In the genomic region with DNA sequence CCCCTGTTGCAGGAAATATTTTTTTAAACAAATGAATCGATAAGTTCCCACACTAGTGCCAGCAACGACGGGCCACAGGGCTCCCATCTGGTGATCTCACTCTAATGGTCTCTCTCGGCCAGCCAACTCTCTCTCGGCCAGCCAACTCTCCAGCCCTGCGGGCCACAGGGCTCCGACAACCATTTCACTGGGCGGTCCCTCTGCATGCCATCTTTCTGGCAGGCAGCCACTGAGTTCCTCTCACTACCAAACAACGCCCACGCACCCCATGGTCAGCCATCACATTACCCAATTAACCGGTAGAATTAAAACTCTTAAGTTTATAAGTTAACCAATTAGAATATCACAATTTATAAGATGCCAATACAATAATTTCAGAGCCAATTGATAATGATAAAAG, we compare ENCODE assay signal across 34 mouse cellular contexts. TPM values are rescaled to one million over a fixed set of nuclear protein-coding genes. Genes with fewer than 3 reads are reported as not detected.
A peak's percentile ranks its signal among the peaks of the same experiment; 100 is the strongest.
DNase-seq lines count a peak whose midpoint lies in the region; ATAC-seq and TF ChIP-seq lines count a peak whose summit lies in the region.
"Had no signal": no experiment of that assay in that cellular context is flagged by ENCODE, and none has a peak within 500 bp of the region (broad histone marks: within the 10 kb centered on the region; RNA-seq: fewer than 3 reads in every experiment).

No protein-coding gene starts in this region.

- no peak overlapping the region for H3K4me3 ChIP-seq in cerebellum, adult 2 months (replicated peaks; ENCODE audit: insufficient read depth, low read depth, low read length)
- H3K4me3 ChIP-seq: embryonic facial prominence, embryonic 13.5 days; forebrain, embryonic 10.5 days; gastrocnemius, adult 2 months; heart, adult 2 months; heart, embryonic 13.5 days; hindbrain, embryonic 10.5 days; hindbrain, embryonic 15.5 days; limb, embryonic 13.5 days; lung, embryonic 15.5 days; megakaryocyte, embryonic 14.5 days; midbrain, embryonic 12.5 days; myocyte; neural tube, embryonic 13.5 days; stomach, embryonic 15.5 days had no signal

- no peak for TF ChIP-seq CTCF in cerebellum, adult 2 months (IDR thresholded peaks at IDR 0.05; ENCODE audit: borderline replicate concordance, insufficient read depth, low read depth, low read length)

- H3K27me3 ChIP-seq in cerebellum, adult 2 months (ENCODE audit: control insufficient read depth, insufficient read depth, low read length), result no peaks in the 10 kb centered on the region
- H3K27me3 ChIP-seq: embryonic facial prominence, embryonic 13.5 days; hindbrain, embryonic 15.5 days; limb, embryonic 13.5 days; lung, embryonic 15.5 days; midbrain, embryonic 12.5 days; neural tube, embryonic 13.5 days; stomach, embryonic 15.5 days had no signal

- TF ChIP-seq POLR2A in cerebellum, adult 2 months (IDR thresholded peaks at IDR 0.05; ENCODE audit: borderline replicate concordance, insufficient read depth, low read length), result no peak

- DNase-seq in cerebellum, adult 11-12 months, result peak; percentile 67
- peak; percentile 47 for DNase-seq in ovary, postnatal 36 days (ENCODE audit: low spot score)
- no peak for DNase-seq in ovary, adult 18-20 months (ENCODE audit: low spot score)
- DNase-seq in cerebellum, adult 2 months, result peak; percentile 45 to 72
- DNase-seq in cerebellum, postnatal 25 days, result peak; percentile 67 to 78
- no peak for DNase-seq in neural tube, embryonic 10.5 days (ENCODE audit: extremely low spot score, low spot score)
- DNase-seq in adrenal gland, postnatal 4 days (ENCODE audit: low spot score in 2 of 2), result no peak
- DNase-seq: adrenal gland, adult 2 months; gastrocnemius, adult 2 months; heart, adult 2 months; heart, postnatal 10 days; kidney, adult 11 months; kidney, postnatal 25 days; lung, postnatal 4 days; right cerebral cortex, postnatal 14 days; thymus, adult 2 months; thymus, postnatal 36 days had no signal

- ATAC-seq in cerebellum, adult (ENCODE audit: insufficient number of reproducible peaks, low FRiP score, low TSS enrichment), result no peak
- ATAC-seq: activated CD4-positive, CD25-positive, alpha-beta regulatory T cell, adult 4 months; CD4-positive, CD25-positive, alpha-beta regulatory T cell, adult 4 months; forebrain, embryonic 16.5 days; inflammation-experienced regulatory T-cells, adult 6 months had no signal

- peaks cover 7% of the 10 kb centered on the region; the same call in 1 of the 2 replicates for H3K4me1 ChIP-seq in cerebellum, adult 2 months (ENCODE audit: control insufficient read depth, insufficient read depth, low read length)
- H3K4me1 ChIP-seq: embryonic facial prominence, embryonic 13.5 days; limb, embryonic 13.5 days; midbrain, embryonic 12.5 days; neural tube, embryonic 13.5 days; stomach, embryonic 15.5 days had no signal

- WGBS in cerebellum, adult 2 months, result 8% methylated on average over 11 of the region's 11 CpGs

- H3K27ac ChIP-seq in cerebellum, adult 2 months (ENCODE audit: insufficient read depth, low read length), result no peak overlapping the region
- H3K27ac ChIP-seq: embryonic facial prominence, embryonic 13.5 days; forebrain, embryonic 10.5 days; gastrocnemius, adult 2 months; heart, adult 2 months; heart, embryonic 13.5 days; hindbrain, embryonic 10.5 days; hindbrain, embryonic 15.5 days; limb, embryonic 13.5 days; lung, embryonic 15.5 days; midbrain, embryonic 12.5 days; neural tube, embryonic 13.5 days; stomach, embryonic 15.5 days had no signal

RNA-seq across cellular contexts. Expression of a gene that starts 8.5 kb away (rescaled TPM):
- 102 and 104 TPM in 2 replicates for polyA plus RNA-seq in cerebellum, adult 2 months (2012; rRNA removed)
- 10 to 100 TPM; 52.6 to 57.4 TPM for total RNA-seq in adrenal gland, postnatal 4 days (2021)

RNA-seq across cellular contexts. Expression of a gene that starts 28.8 kb away (rescaled TPM):
- polyA plus RNA-seq in cerebellum, adult 2 months (2012; rRNA removed), result 45.1 and 55.8 TPM in 2 replicates
- total RNA-seq in adrenal gland, postnatal 4 days (2021), result 10 to 100 TPM; 13.8 to 19.0 TPM

Comparison
In these comparisons a context has a peak if more than half of its experiments do, and no peak if none do; other contexts are left out.
1. DNase-seq: peak in cerebellum, adult 11-12 months (single experiment), ovary, postnatal 36 days (single experiment), cerebellum, adult 2 months (2 of 2) and cerebellum, postnatal 25 days (2 of 2); none in ovary, adult 18-20 months (single experiment), neural tube, embryonic 10.5 days (single experiment) and adrenal gland, postnatal 4 days (0 of 2).